Mouse (Mus musculus): ENCODE measurements around the gene Naa25. TPM values are rescaled to one million over a fixed set of nuclear protein-coding genes. Genes with fewer than 3 reads are reported as not detected.
A peak's percentile ranks its signal among the peaks of the same experiment; 100 is the strongest.

Naa25 gene
- polyA plus RNA-seq, 1 experiment = 14.4 TPM

DNA sequence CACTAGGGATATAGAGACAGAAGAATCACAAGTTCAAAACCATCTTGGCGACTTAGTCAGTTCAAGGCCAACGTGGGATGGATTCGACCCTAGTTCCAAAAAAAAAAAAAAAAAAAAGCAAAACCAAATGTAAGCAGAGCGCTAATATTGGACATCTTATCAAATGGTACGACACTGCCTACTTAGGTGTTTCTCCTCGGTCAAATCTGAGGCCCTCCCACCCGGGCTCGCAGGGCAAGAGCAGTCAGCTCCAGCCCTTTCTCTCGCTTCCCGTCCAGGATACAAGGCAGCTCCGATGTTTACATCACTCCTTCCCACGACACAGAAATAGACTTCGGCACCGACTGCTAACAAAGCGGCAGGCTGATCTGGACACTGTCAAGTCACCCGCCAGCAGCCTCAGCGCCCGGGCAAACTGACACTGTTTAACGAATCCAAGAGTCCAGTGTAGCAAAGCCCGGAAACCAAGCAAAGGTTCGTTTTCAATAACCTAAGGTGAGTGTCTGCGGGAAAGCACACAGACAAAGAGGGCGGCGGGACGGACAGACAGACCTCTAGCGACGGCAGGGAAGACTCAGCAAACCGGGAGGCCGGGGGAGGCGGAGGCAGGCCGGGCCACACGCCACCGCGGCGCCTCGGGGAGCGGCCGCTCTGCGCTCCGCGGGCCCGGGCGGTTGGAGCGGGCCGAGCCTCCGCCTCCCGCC lies 12.8 kb upstream of the Naa25 start:
- H3K4me3 ChIP-seq (ENCODE audit: control insufficient read depth, insufficient read depth, low read length) = peak overlapping the region; percentile 95
- H3K27me3 ChIP-seq (ENCODE audit: control insufficient read depth, insufficient read depth, low read length) = no peaks in the 10 kb centered on the region
- DNase-seq = no peak
- WGBS = 1% methylated on average over 45 of the region's 47 CpGs
- TF ChIP-seq POLR2A (IDR thresholded peaks at IDR 0.05; ENCODE audit: control insufficient read depth, extremely low read depth, insufficient read depth, low read length, poor library complexity) = no peak
- TF ChIP-seq CTCF (IDR thresholded peaks at IDR 0.05; ENCODE audit: borderline replicate concordance, control insufficient read depth, extremely low read depth, insufficient read depth, low read length, poor library complexity) = no peak
- peak overlapping the region; percentile 41 for H3K27ac ChIP-seq (ENCODE audit: control insufficient read depth, insufficient read depth, low read length)
- H3K4me1 ChIP-seq (replicated peaks; ENCODE audit: control insufficient read depth, insufficient read depth, low read length) = 0 out of 2 replicates have a peak, but pooled peaks cover 2% of the 10 kb centered on the region
- H3K36me3 ChIP-seq (ENCODE audit: control insufficient read depth, insufficient read depth, low read length) = no peaks in the 10 kb centered on the region

DNA sequence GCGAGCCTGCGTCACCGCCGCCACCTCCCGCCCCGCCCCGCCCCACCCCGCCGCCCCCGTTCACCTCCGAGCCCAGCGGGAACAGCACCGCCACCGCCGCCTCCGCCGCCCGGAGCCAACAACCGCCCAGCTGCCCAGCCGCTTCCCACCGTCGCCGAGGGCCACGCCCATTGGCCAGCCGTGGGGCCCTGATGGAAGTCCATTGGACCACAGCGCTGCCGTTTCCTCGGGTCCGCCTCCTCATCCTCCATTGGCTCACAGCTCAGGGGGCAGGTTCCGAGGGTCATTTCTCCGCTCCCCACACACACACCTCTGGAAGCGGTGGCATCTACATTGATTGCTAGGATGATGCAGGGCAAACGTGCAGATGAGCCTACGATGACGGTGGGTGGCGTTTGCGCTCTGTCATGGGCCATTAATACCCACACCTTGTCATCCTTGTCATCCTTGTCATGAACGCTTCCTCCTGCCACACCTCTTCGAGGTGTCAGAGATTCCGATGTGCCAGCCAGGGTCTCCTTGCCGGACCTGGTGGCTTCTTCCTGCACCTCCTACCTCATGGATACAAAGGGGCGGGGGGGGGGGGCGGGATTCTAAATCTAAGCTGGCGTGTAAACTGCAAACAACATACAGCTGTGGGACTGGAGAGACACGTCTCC lies 12.1 kb upstream of the Naa25 start, which contains the start of gene Trafd1:
Trafd1 (minus strand) TSS at position 172 of the 659 bp plus-strand sequence.
- WGBS = under 1% methylated on average over 35 of the region's 45 CpGs

DNA sequence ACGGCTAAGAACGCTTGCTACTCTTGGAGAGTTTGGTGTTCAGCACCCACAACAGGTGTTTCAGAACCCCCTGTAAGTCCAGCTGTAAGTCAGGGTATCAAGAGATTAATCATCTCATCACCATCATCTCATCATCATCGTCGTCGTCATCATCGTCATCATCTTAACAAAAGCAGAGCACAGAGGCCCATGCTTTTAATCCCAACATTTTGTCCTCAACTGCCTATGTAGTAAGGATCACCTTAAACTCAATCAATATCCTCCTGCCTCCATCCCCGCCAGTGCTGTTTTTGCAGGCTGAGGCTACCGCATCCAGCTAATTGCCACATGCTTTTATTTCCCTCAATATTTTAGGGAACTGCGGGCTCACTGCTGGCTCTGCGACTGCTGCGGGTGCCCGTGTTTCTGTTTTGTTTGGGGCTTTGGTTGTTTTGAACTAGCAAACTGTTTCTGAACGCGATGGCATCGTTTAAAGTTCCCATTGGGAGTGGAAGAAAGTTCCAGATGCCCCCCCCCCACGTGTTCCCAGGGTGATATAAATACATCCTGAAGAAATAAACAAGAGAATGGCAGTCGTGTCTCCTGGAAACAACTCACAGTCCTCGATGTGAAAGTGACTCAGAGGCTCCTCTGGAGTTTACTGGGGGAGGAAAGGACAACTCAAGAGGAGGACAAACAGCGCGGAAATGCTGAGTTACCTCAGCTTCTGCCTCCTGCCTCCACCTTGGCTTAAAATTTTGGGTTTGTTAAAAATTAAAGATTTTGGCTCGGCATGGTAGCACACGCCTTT lies 11.4 kb upstream of the Naa25 start:
- Histone ChIP-seq H3K27me3 (ENCODE audit: control insufficient read depth, insufficient read depth, low read length) (no peaks in the 10 kb centered on the region), H3K4me3 (ENCODE audit: control insufficient read depth, insufficient read depth, low read length) (no peak overlapping the region), H3K4me1 (replicated peaks; ENCODE audit: control insufficient read depth, insufficient read depth, low read length) (0 out of 2 replicates have a peak, but pooled peaks cover 2% of the 10 kb centered on the region), H3K36me3 (ENCODE audit: control insufficient read depth, insufficient read depth, low read length) (no peaks in the 10 kb centered on the region), H3K27ac (ENCODE audit: control insufficient read depth, insufficient read depth, low read length) (no peak overlapping the region)
- 35% methylated on average over 22 of the region's 22 CpGs for WGBS
- DNase-seq = no peak
- TF ChIP-seq POLR2A (IDR thresholded peaks at IDR 0.05; ENCODE audit: control insufficient read depth, extremely low read depth, insufficient read depth, low read length, poor library complexity) = no peak
- no peak for TF ChIP-seq CTCF (IDR thresholded peaks at IDR 0.05; ENCODE audit: borderline replicate concordance, control insufficient read depth, extremely low read depth, insufficient read depth, low read length, poor library complexity)

More for the DNA sequence above, 12.1 kb upstream of the Naa25 start, which contains the start of gene Trafd1:
- H3K27ac ChIP-seq (ENCODE audit: control insufficient read depth, insufficient read depth, low read length) = peak within 1 kb of the TSS; percentile 41
- no peaks in the 10 kb centered on the region for H3K27me3 ChIP-seq (ENCODE audit: control insufficient read depth, insufficient read depth, low read length)
- no peak for TF ChIP-seq CTCF (IDR thresholded peaks at IDR 0.05; ENCODE audit: borderline replicate concordance, control insufficient read depth, extremely low read depth, insufficient read depth, low read length, poor library complexity)
- TF ChIP-seq POLR2A (IDR thresholded peaks at IDR 0.05; ENCODE audit: control insufficient read depth, extremely low read depth, insufficient read depth, low read length, poor library complexity) = no peak
- peak; percentile 87 for DNase-seq
- H3K4me1 ChIP-seq (replicated peaks; ENCODE audit: control insufficient read depth, insufficient read depth, low read length) = 0 out of 2 replicates have a peak, but pooled peaks cover 2% of the 10 kb centered on the region
- peak within 1 kb of the TSS; percentile 95 for H3K4me3 ChIP-seq (ENCODE audit: control insufficient read depth, insufficient read depth, low read length)
- H3K36me3 ChIP-seq (ENCODE audit: control insufficient read depth, insufficient read depth, low read length) = no peaks in the 10 kb centered on the region

DNA sequence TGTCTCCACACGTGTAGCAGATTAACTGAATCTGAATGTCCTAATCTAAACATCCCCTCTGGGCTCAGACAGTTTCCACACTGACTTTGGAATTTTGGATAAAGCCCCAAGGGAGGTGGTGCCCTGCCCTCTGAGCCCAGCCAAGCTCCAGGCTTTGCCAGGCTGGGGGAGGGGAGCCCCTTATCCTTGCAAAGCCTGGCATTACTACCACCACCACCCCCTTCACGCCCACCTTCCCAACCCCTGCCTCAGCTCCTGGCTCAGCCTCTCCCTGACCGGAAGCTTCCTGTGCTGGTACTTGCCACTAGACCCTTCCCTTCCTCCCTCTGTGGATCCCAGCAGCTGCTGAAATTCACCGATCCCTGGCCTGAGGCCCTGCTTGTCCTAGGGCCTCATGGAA lies 10.6 kb upstream of the Naa25 start:
- Histone ChIP-seq H3K27ac (ENCODE audit: control insufficient read depth, insufficient read depth, low read length) (no peak overlapping the region), H3K27me3 (ENCODE audit: control insufficient read depth, insufficient read depth, low read length) (no peaks in the 10 kb centered on the region), H3K4me3 (ENCODE audit: control insufficient read depth, insufficient read depth, low read length) (no peak overlapping the region), H3K4me1 (replicated peaks; ENCODE audit: control insufficient read depth, insufficient read depth, low read length) (0 out of 2 replicates have a peak, but pooled peaks cover 2% of the 10 kb centered on the region), H3K36me3 (ENCODE audit: control insufficient read depth, insufficient read depth, low read length) (no peaks in the 10 kb centered on the region)
- no peak for DNase-seq
- 96% methylated on average over 4 of the region's 4 CpGs for WGBS
- TF ChIP-seq CTCF (IDR thresholded peaks at IDR 0.05; ENCODE audit: borderline replicate concordance, control insufficient read depth, extremely low read depth, insufficient read depth, low read length, poor library complexity) (no peak), POLR2A (IDR thresholded peaks at IDR 0.05; ENCODE audit: control insufficient read depth, extremely low read depth, insufficient read depth, low read length, poor library complexity) (no peak)

DNA sequence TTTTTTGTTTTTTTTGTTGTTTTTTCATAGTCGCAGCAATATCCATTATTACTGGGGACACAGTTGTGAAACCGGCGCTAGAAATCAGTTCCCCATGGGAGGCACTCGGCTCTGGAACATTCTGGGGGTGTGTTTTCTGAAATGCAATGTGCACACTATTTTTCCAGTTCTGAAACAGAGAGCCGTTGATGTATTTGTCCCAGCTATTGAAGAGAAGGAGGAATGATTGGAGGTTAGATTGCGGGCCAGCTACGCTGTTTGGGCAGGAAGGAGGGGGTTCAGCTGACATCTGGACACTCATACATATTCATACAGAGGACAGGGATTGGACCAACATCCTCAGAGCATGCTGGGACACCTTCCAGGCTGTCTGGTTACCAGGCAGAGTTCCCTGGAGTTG lies 8.6 kb upstream of the Naa25 start:
- Histone ChIP-seq H3K27me3 (ENCODE audit: control insufficient read depth, insufficient read depth, low read length) (no peaks in the 10 kb centered on the region), H3K27ac (ENCODE audit: control insufficient read depth, insufficient read depth, low read length) (no peak overlapping the region; the same call in 1 of the 2 replicates), H3K36me3 (ENCODE audit: control insufficient read depth, insufficient read depth, low read length) (no peaks in the 10 kb centered on the region), H3K4me1 (replicated peaks; ENCODE audit: control insufficient read depth, insufficient read depth, low read length) (no peaks in the 10 kb centered on the region), H3K4me3 (ENCODE audit: control insufficient read depth, insufficient read depth, low read length) (no peak overlapping the region)
- TF ChIP-seq CTCF (IDR thresholded peaks at IDR 0.05; ENCODE audit: borderline replicate concordance, control insufficient read depth, extremely low read depth, insufficient read depth, low read length, poor library complexity) = no peak
- TF ChIP-seq POLR2A (IDR thresholded peaks at IDR 0.05; ENCODE audit: control insufficient read depth, extremely low read depth, insufficient read depth, low read length, poor library complexity) = no peak
- WGBS = 86% methylated on average over 7 of the region's 7 CpGs
- no peak for DNase-seq

DNA sequence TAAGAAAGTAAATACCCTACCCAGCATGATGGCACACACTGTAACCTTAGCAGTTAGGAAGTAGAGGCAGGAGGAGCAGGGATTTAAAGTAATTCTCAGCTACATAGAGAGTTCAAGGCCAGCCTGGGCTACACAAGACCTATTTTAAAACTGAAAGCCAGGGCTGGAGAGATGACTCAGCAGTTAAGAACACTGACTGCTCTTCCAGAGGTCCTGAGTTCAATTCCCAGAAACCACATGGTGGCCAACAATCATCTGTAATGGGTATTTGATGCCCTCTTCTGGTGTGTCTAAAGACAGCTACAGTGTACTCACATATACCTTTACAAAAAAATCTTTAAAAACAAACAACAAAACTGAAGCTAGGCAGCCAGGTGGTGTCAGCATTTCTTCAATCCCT lies 8.0 kb upstream of the Naa25 start:
- H3K36me3 ChIP-seq (ENCODE audit: control insufficient read depth, insufficient read depth, low read length) = no peaks in the 10 kb centered on the region
- H3K4me1 ChIP-seq (replicated peaks; ENCODE audit: control insufficient read depth, insufficient read depth, low read length) = no peaks in the 10 kb centered on the region
- TF ChIP-seq CTCF (IDR thresholded peaks at IDR 0.05; ENCODE audit: borderline replicate concordance, control insufficient read depth, extremely low read depth, insufficient read depth, low read length, poor library complexity) (no peak), POLR2A (IDR thresholded peaks at IDR 0.05; ENCODE audit: control insufficient read depth, extremely low read depth, insufficient read depth, low read length, poor library complexity) (no peak)
- no peak for DNase-seq
- no peak overlapping the region for H3K27ac ChIP-seq (ENCODE audit: control insufficient read depth, insufficient read depth, low read length)
- no peak overlapping the region for H3K4me3 ChIP-seq (ENCODE audit: control insufficient read depth, insufficient read depth, low read length)
- H3K27me3 ChIP-seq (ENCODE audit: control insufficient read depth, insufficient read depth, low read length) = no peaks in the 10 kb centered on the region
